Mouse (Mus musculus): Measurements from ENCODE around the gene Tmem256.

DNA sequence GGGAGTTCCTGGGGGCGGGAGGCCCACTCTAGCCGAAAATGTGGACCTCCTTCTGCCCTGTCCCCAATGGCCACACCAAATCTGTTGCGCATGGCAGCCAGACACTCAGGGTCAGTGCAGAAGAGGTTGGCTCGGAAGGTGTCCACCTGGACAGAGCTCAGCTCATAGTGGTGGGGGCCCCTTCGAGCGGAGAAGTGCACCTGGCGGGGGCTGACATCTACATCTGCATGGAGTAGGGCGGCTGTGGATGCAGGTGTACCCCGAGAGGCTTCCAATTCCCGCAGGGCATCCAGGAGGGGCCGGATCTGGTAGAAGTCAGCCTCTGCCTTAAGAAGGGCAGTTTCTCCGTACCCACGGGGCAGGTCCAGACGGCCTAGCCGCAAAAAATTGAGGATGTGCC lies 41.4 kb downstream of the Tmem256 start:
- TF ChIP-seq CTCF (IDR thresholded peaks at IDR 0.05; ENCODE audit: low read depth, low read length) (no peak), EP300 (IDR thresholded peaks at IDR 0.05; ENCODE audit: insufficient read depth, low read depth, low read length) (no peak), POLR2A (IDR thresholded peaks at IDR 0.05; ENCODE audit: insufficient read depth, low read length) (no peak)
